Mouse (Mus musculus) CH12.LX (cell line): Measurements from ENCODE around the gene Gm20388.

Experiments used
- CTCF ChIP-seq, 2 experiments: IDR thresholded peaks in 1 of 2; conservative IDR thresholded peaks in 1 of 2; 2 replicates each; pipeline ENCODE4 v1.5.1; 2011 to 2012; ENCODE audit warnings: low read depth in 2 of 2, low read length in 2 of 2, improper control_type of control experiment in 1 of 2, inconsistent platforms in 1 of 2, mild to moderate bottlenecking in 1 of 2, moderate library complexity in 1 of 2
- E2F4 ChIP-seq: IDR thresholded peaks from 2 replicates; pipeline ENCODE4 v1.6.1; 2011; ENCODE audit warnings: low read depth, low read length, improper control_type of control experiment; ENCODE audit not compliant: insufficient replicate concordance
- GABPA ChIP-seq: IDR thresholded peaks from 2 replicates; pipeline ENCODE4 v1.6.1; 2012; ENCODE audit warnings: low read depth, low read length, improper control_type of control experiment, inconsistent platforms; ENCODE audit not compliant: insufficient replicate concordance
- HCFC1 ChIP-seq: IDR thresholded peaks from 2 replicates; pipeline ENCODE4 v1.6.1; 2012; ENCODE audit warnings: low read depth, mild to moderate bottlenecking, inconsistent platforms, low read length, improper control_type of control experiment
- JUN ChIP-seq: IDR thresholded peaks from 2 replicates; pipeline ENCODE4 v1.6.1; 2011; ENCODE audit warnings: low read depth, mild to moderate bottlenecking, low read length, improper control_type of control experiment, moderate library complexity; ENCODE audit not compliant: insufficient read depth
- NELFE ChIP-seq: IDR thresholded peaks from 2 replicates; pipeline ENCODE4 v1.6.1; 2011; ENCODE audit warnings: low read depth, low read length, improper control_type of control experiment
- POLR2A ChIP-seq: IDR thresholded peaks from 2 replicates; pipeline ENCODE4 v1.6.1; 2011; ENCODE audit warnings: low read depth, mild to moderate bottlenecking, improper control_type of control experiment, low read length
- TCF12 ChIP-seq: IDR thresholded peaks from 2 replicates; pipeline ENCODE4 v1.6.1; 2014; ENCODE audit warnings: low read depth, mild to moderate bottlenecking, inconsistent platforms, low read length, improper control_type of control experiment
- UBTF ChIP-seq: IDR thresholded peaks from 2 replicates; pipeline ENCODE4 v1.6.1; 2012; ENCODE audit warnings: low read depth, mild to moderate bottlenecking, inconsistent platforms, low read length, improper control_type of control experiment, moderate library complexity
- ZC3H11A ChIP-seq: IDR thresholded peaks from 2 replicates; pipeline ENCODE4 v1.6.1; 2012; ENCODE audit warnings: low read depth, mild to moderate bottlenecking, inconsistent platforms, low read length, improper control_type of control experiment

DNA sequence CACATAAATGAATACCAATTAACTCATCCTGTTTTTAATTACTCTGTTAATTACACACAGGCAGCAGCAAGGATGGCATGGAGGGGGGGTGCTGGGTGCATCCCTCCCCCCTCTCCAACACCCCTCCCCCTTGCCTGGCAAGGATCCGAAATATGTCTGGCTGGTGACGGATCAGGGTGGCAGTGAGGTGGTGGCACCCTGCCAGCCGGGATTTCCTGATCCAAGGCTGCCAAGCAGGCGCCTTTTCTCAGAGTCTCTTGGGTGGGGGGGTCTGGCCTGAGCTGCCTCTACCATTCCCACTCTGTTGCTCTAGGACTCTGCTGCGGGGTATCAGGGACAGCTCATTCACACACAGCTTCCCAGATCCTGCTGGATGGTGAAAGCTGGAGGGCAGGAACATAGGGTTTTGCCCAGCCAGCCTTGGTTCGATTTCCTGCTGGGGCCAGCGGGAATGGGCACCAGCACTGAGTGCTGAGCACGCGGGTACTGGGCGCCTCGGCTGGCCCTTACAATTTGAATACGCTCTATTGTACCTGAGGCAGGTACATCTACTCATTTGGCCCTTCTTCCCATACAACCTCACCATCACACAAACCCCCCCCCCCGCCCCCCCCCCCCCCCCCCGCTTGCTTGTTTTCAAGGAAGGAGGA, 2755.2 kb downstream of the Gm20388 start:
- TF ChIP-seq JUN (no peak), CTCF (conservative IDR thresholded peaks at IDR 0.05 in 1 of 2, IDR thresholded peaks at IDR 0.05 in 1 of 2; ENCODE audit: low read depth in 2 of 2, low read length in 2 of 2) (no peak), ZC3H11A (no peak), POLR2A (no peak), E2F4 (no peak), HCFC1 (no peak), NELFE (no peak), UBTF (no peak), GABPA (no peak), TCF12 (no peak)
